Mouse (Mus musculus) hindbrain, embryonic 10.5 days (tissue): ENCODE results near the gene Dgat2. TPM values are rescaled to one million over a fixed set of nuclear protein-coding genes. Genes with fewer than 3 reads are reported as not detected.

ENCODE experiments used
- DNase-seq: peaks from one replicate; pipeline ENCODE4 v3.0.0-alpha.2; 2017; ENCODE audit warnings: low spot score
- H3K27ac ChIP-seq: fragments of 300-500 bp; sonication (generic); 2 replicates; pipeline ENCODE4 v1.5.1; 2016; ENCODE audit warnings: mild to moderate bottlenecking, moderate library complexity
- H3K27me3 ChIP-seq: fragments of 300-500 bp; sonication (generic); 2 replicates; pipeline ENCODE4 v1.6.1; 2016; ENCODE audit warnings: mild to moderate bottlenecking; ENCODE audit not compliant: poor library complexity, insufficient read depth, severe bottlenecking
- H3K36me3 ChIP-seq: fragments of 300-500 bp; sonication (generic); 2 replicates; pipeline ENCODE4 v1.6.1; 2016; ENCODE audit warnings: mild to moderate bottlenecking, moderate library complexity
- H3K4me1 ChIP-seq: fragments of 300-500 bp; sonication (generic); replicated peaks from 2 replicates; pipeline ENCODE4 v1.6.1; 2016; ENCODE audit warnings: mild to moderate bottlenecking
- H3K4me3 ChIP-seq: fragments of 300-500 bp; sonication (generic); 2 replicates; pipeline ENCODE4 v1.5.1; 2016; ENCODE audit warnings: mild to moderate bottlenecking, moderate library complexity
- H3K9me3 ChIP-seq: fragments of 300-500 bp; sonication (generic); 2 replicates; pipeline ENCODE4 v1.6.1; 2016; ENCODE audit warnings: mild to moderate bottlenecking, moderate library complexity
- WGBS: fragments of 180-500 bp; shearing (Covaris S2); methylation state at CpG from one replicate; pipeline ENCODE4 v1.1.7; 2016; 5-methylcytosine and 5-hydroxymethylcytosine counted together
- polyA plus RNA-seq: library from polyadenylated mRNA; unstranded; fragments of >200 nt; fragmentation: Nextera tagmentation; extraction: Ambion mirVana; gene quantifications from 2 replicates; pipeline ENCODE4 v1.2.1, GENCODE M21; 2016

Gene Dgat2
- polyA plus RNA-seq, 1 experiment from 2014 or later: 13.1 TPM

GRCm38 (mm10) chr7:99155311-99156289 is 26.9 kb downstream of the Dgat2 start:
- H3K36me3 ChIP-seq: no peaks in the 10 kb centered on the region
- H3K27me3 ChIP-seq: no peaks in the 10 kb centered on the region
- H3K9me3 ChIP-seq: no peaks in the 10 kb centered on the region
- H3K4me1 ChIP-seq: peaks cover 44% of the 10 kb centered on the region
- WGBS: 28% methylated on average over 17 of the region's 17 CpGs
- peak overlapping the region; percentile 40 for H3K4me3 ChIP-seq
- H3K27ac ChIP-seq: peak overlapping the region; percentile 80
- peak; percentile 77 for DNase-seq

GRCm38 (mm10) chr7:99154648-99155151 is 27.8 kb downstream of the Dgat2 start:
- Histone ChIP-seq H3K36me3 (no peaks in the 10 kb centered on the region), H3K4me3 (no peak overlapping the region), H3K4me1 (peaks cover 41% of the 10 kb centered on the region), H3K27ac (peak overlapping the region; percentile 45; the same call in 1 of the 2 replicates), H3K9me3 (no peaks in the 10 kb centered on the region), H3K27me3 (no peaks in the 10 kb centered on the region)
- DNase-seq: peak; percentile 43
- WGBS: 56% methylated on average over 8 of the region's 8 CpGs

- peaks cover 31% of the 10 kb centered on the region for H3K4me1 ChIP-seq
- no peak overlapping the region for H3K4me3 ChIP-seq
- H3K27ac ChIP-seq: no peak overlapping the region
- no peak for DNase-seq
- 91% methylated on average over 11 of the region's 11 CpGs for WGBS
- no peaks in the 10 kb centered on the region for H3K27me3 ChIP-seq
- H3K9me3 ChIP-seq: no peaks in the 10 kb centered on the region
- H3K36me3 ChIP-seq: no peaks in the 10 kb centered on the region
Measured at GRCm38 (mm10) chr7:99153686-99154202, 28.8 kb downstream of the Dgat2 start.

- WGBS: 88% methylated on average over 8 of the region's 8 CpGs
- Histone ChIP-seq H3K4me3 (no peak overlapping the region), H3K4me1 (peaks cover 28% of the 10 kb centered on the region), H3K27me3 (no peaks in the 10 kb centered on the region), H3K36me3 (no peaks in the 10 kb centered on the region), H3K9me3 (no peaks in the 10 kb centered on the region), H3K27ac (no peak overlapping the region)
- DNase-seq: no peak
Measured at GRCm38 (mm10) chr7:99152756-99153155, 29.8 kb downstream of the Dgat2 start.

- WGBS: 5% methylated on average over 7 of the region's 7 CpGs
- H3K36me3 ChIP-seq: no peaks in the 10 kb centered on the region
- no peaks in the 10 kb centered on the region for H3K9me3 ChIP-seq
- H3K27me3 ChIP-seq: no peaks in the 10 kb centered on the region
- peak; percentile 92 for DNase-seq
- peaks cover 22% of the 10 kb centered on the region for H3K4me1 ChIP-seq
- H3K4me3 ChIP-seq: no peak overlapping the region
- H3K27ac ChIP-seq: no peak overlapping the region
Measured at GRCm38 (mm10) chr7:99151342-99151741, 31.2 kb downstream of the Dgat2 start.

- Histone ChIP-seq H3K4me1 (peaks cover 15% of the 10 kb centered on the region), H3K27me3 (no peaks in the 10 kb centered on the region), H3K27ac (no peak overlapping the region), H3K4me3 (no peak overlapping the region), H3K36me3 (no peaks in the 10 kb centered on the region), H3K9me3 (no peaks in the 10 kb centered on the region)
- no peak for DNase-seq
- WGBS: 71% methylated on average over 1 of the region's 1 CpGs
Measured at GRCm38 (mm10) chr7:99149017-99149416, 33.5 kb downstream of the Dgat2 start.

GRCm38 (mm10) chr7:99147494-99147893 is 35.0 kb downstream of the Dgat2 start:
- Histone ChIP-seq H3K36me3 (no peaks in the 10 kb centered on the region), H3K4me1 (peaks cover 13% of the 10 kb centered on the region), H3K9me3 (no peaks in the 10 kb centered on the region), H3K4me3 (no peak overlapping the region), H3K27me3 (no peaks in the 10 kb centered on the region), H3K27ac (no peak overlapping the region)
- no peak for DNase-seq
- WGBS: 88% methylated on average over 7 of the region's 7 CpGs

- DNase-seq: no peak
- Histone ChIP-seq H3K36me3 (no peaks in the 10 kb centered on the region), H3K4me1 (peaks cover 19% of the 10 kb centered on the region), H3K9me3 (no peaks in the 10 kb centered on the region), H3K27me3 (no peaks in the 10 kb centered on the region), H3K4me3 (no peak overlapping the region), H3K27ac (no peak overlapping the region)
- WGBS: 79% methylated on average over 7 of the region's 7 CpGs
Measured at GRCm38 (mm10) chr7:99146906-99147305, 35.6 kb downstream of the Dgat2 start.

- H3K4me1 ChIP-seq: peaks cover 23% of the 10 kb centered on the region
- no peak for DNase-seq
- 64% methylated on average over 7 of the region's 7 CpGs for WGBS
- no peaks in the 10 kb centered on the region for H3K27me3 ChIP-seq
- H3K4me3 ChIP-seq: no peak overlapping the region
- no peak overlapping the region for H3K27ac ChIP-seq
- H3K9me3 ChIP-seq: no peaks in the 10 kb centered on the region
- H3K36me3 ChIP-seq: no peaks in the 10 kb centered on the region
Measured at GRCm38 (mm10) chr7:99146011-99146410, 36.5 kb downstream of the Dgat2 start.

GRCm38 (mm10) chr7:99144616-99145015 is 37.9 kb downstream of the Dgat2 start:
- no peak for DNase-seq
- Histone ChIP-seq H3K36me3 (no peaks in the 10 kb centered on the region), H3K27me3 (no peaks in the 10 kb centered on the region), H3K9me3 (no peaks in the 10 kb centered on the region), H3K27ac (no peak overlapping the region), H3K4me1 (peaks cover 34% of the 10 kb centered on the region), H3K4me3 (no peak overlapping the region)
- WGBS: 70% methylated on average over 11 of the region's 11 CpGs

- WGBS: 76% methylated on average over 3 of the region's 3 CpGs
- Histone ChIP-seq H3K4me1 (peaks cover 40% of the 10 kb centered on the region), H3K36me3 (no peaks in the 10 kb centered on the region), H3K27me3 (no peaks in the 10 kb centered on the region), H3K9me3 (no peaks in the 10 kb centered on the region), H3K4me3 (no peak overlapping the region), H3K27ac (no peak overlapping the region)
- no peak for DNase-seq
Measured at GRCm38 (mm10) chr7:99143244-99143643, 39.3 kb downstream of the Dgat2 start.

- DNase-seq: no peak
- H3K9me3 ChIP-seq: no peaks in the 10 kb centered on the region
- H3K36me3 ChIP-seq: no peaks in the 10 kb centered on the region
- peaks cover 40% of the 10 kb centered on the region for H3K4me1 ChIP-seq
- WGBS: 33% methylated on average over 12 of the region's 12 CpGs
- peak overlapping the region; percentile 76 for H3K4me3 ChIP-seq
- H3K27ac ChIP-seq: peak overlapping the region; percentile 78
- no peaks in the 10 kb centered on the region for H3K27me3 ChIP-seq
Measured at GRCm38 (mm10) chr7:99141919-99142606, 40.5 kb downstream of the Dgat2 start.
